Mouse (Mus musculus) embryonic facial prominence, embryonic 12.5 days (tissue): ENCODE data around the gene Mtmr12. TPM values are rescaled to one million over a fixed set of nuclear protein-coding genes. Genes with fewer than 3 reads are reported as not detected.
"Not testable (repeated sequence)": the region's sequence is repeated elsewhere in the genome, so short reads cannot be mapped to it uniquely, and the experiment has no call there.

Source experiments
- ATAC-seq: fragments of 200-750 bp; cut with Nextera tagmentation; 2 replicates; pipeline ENCODE4 v1.8.0; 2017; ENCODE audit not compliant: insufficient number of reproducible peaks, insufficient read depth, low FRiP score, low TSS enrichment
- H3K27ac ChIP-seq: fragments of 300-500 bp; sonication (generic); 2 replicates; pipeline ENCODE4 v1.5.1; 2016; ENCODE audit warnings: mild to moderate bottlenecking
- H3K27me3 ChIP-seq: fragments of 300-500 bp; sonication (generic); 2 replicates; pipeline ENCODE4 v1.6.1; 2016; ENCODE audit warnings: mild to moderate bottlenecking, moderate library complexity
- H3K36me3 ChIP-seq: fragments of 300-500 bp; sonication (generic); 2 replicates; pipeline ENCODE4 v1.6.1; 2016; ENCODE audit warnings: mild to moderate bottlenecking
- H3K4me1 ChIP-seq: fragments of 300-500 bp; sonication (generic); 2 replicates; pipeline ENCODE4 v1.6.1; 2016
- H3K4me2 ChIP-seq: fragments of 300-500 bp; sonication (generic); replicated peaks from 2 replicates; pipeline ENCODE4 v1.6.1; 2016; ENCODE audit warnings: mild to moderate bottlenecking, moderate library complexity
- H3K4me3 ChIP-seq: fragments of 300-500 bp; sonication (generic); 2 replicates; pipeline ENCODE4 v1.5.1; 2016; ENCODE audit warnings: mild to moderate bottlenecking
- H3K9ac ChIP-seq: fragments of 300-500 bp; sonication (generic); 2 replicates; pipeline ENCODE4 v1.6.1; 2016; ENCODE audit warnings: mild to moderate bottlenecking, moderate library complexity
- H3K9me3 ChIP-seq: fragments of 300-500 bp; sonication (generic); 2 replicates; pipeline ENCODE4 v1.6.1; 2016; ENCODE audit warnings: mild to moderate bottlenecking, moderate library complexity
- WGBS: fragments of 180-500 bp; shearing (Covaris S2); methylation state at CpG from one replicate; pipeline ENCODE4 v1.1.7; 2016; 5-methylcytosine and 5-hydroxymethylcytosine counted together
- polyA plus RNA-seq: library from polyadenylated mRNA; unstranded; fragments of >200 nt; fragmentation: Nextera tagmentation; extraction: Ambion mirVana; gene quantifications from 2 replicates; pipeline ENCODE4 v1.2.1, GENCODE M21; 2016

Mtmr12 gene
- polyA plus RNA-seq = 19.4 and 20.1 TPM in 2 replicates

GRCm38 (mm10) chr15:12204319-12205159 lies at the start of gene Mtmr12:
TSS of gene Mtmr12 (plus strand) at chr15:12205028.
- Histone ChIP-seq H3K4me2 (peak within 1 kb of the TSS; percentile 63), H3K27me3 (no peaks in the 10 kb centered on the region), H3K27ac (peak within 1 kb of the TSS; percentile 88), H3K36me3 (no peaks in the 10 kb centered on the region), H3K4me1 (peaks cover 25% of the 10 kb centered on the region), H3K4me3 (peak within 1 kb of the TSS; percentile 82), H3K9me3 (no peaks in the 10 kb centered on the region), H3K9ac (peak within 1 kb of the TSS; percentile 94)
- ATAC-seq = peak; percentile 96
- WGBS = under 1% methylated on average over 55 of the region's 58 CpGs

GRCm38 (mm10) chr15:12178126-12178525 lies 26.7 kb upstream of the Mtmr12 start:
- Histone ChIP-seq H3K9ac (no peak overlapping the region), H3K36me3 (peaks cover 69% of the 10 kb centered on the region), H3K27me3 (no peaks in the 10 kb centered on the region), H3K4me1 (no peaks in the 10 kb centered on the region), H3K4me2 (no peak overlapping the region), H3K27ac (no peak overlapping the region), H3K4me3 (no peak overlapping the region), H3K9me3 (no peaks in the 10 kb centered on the region)
- 73% methylated on average over 5 of the region's 5 CpGs for WGBS
- no peak for ATAC-seq

GRCm38 (mm10) chr15:12181181-12181805 lies 23.5 kb upstream of the Mtmr12 start:
- WGBS = 89% methylated on average over 13 of the region's 13 CpGs
- not testable (repeated sequence) for H3K9ac ChIP-seq, H3K4me1 ChIP-seq, H3K9me3 ChIP-seq, H3K27ac ChIP-seq, H3K4me2 ChIP-seq, H3K4me3 ChIP-seq, H3K27me3 ChIP-seq, ATAC-seq
- H3K36me3 ChIP-seq = peaks cover 51% of the 10 kb centered on the region

GRCm38 (mm10) chr15:12193880-12194816 lies 10.7 kb upstream of the Mtmr12 start:
- 47% methylated on average over 25 of the region's 25 CpGs for WGBS
- peak overlapping the region; percentile 73 for H3K27ac ChIP-seq
- no peak overlapping the region; the same call in 1 of the 2 replicates for H3K4me2 ChIP-seq
- no peaks in the 10 kb centered on the region for H3K27me3 ChIP-seq
- H3K9ac ChIP-seq = 0 out of 2 replicates have a peak overlapping the region, but pooled peaks have one; percentile 15
- H3K4me3 ChIP-seq = no peak overlapping the region
- no peaks in the 10 kb centered on the region for H3K9me3 ChIP-seq
- peaks cover 13% of the 10 kb centered on the region; the same call in 1 of the 2 replicates for H3K4me1 ChIP-seq
- H3K36me3 ChIP-seq = 0 out of 2 replicates have a peak, but pooled peaks cover 12% of the 10 kb centered on the region
- no peak for ATAC-seq

GRCm38 (mm10) chr15:12194817-12195735 lies 9.8 kb upstream of the Mtmr12 start:
- H3K4me1 ChIP-seq = peaks cover 13% of the 10 kb centered on the region; the same call in 1 of the 2 replicates
- H3K9ac ChIP-seq = no peak overlapping the region
- ATAC-seq = no peak
- H3K27me3 ChIP-seq = no peaks in the 10 kb centered on the region
- 72% methylated on average over 20 of the region's 20 CpGs for WGBS
- no peaks in the 10 kb centered on the region for H3K9me3 ChIP-seq
- peak overlapping the region; percentile 65 for H3K27ac ChIP-seq
- 0 out of 2 replicates have a peak, but pooled peaks cover 9% of the 10 kb centered on the region for H3K36me3 ChIP-seq
- H3K4me2 ChIP-seq = no peak overlapping the region; the same call in 1 of the 2 replicates
- no peak overlapping the region for H3K4me3 ChIP-seq

GRCm38 (mm10) chr15:12195966-12196365 lies 8.9 kb upstream of the Mtmr12 start:
- ATAC-seq = no peak; the same call in 1 of the 2 replicates
- Histone ChIP-seq H3K36me3 (no peaks in the 10 kb centered on the region), H3K4me3 (no peak overlapping the region), H3K9ac (no peak overlapping the region), H3K4me2 (no peak overlapping the region), H3K27me3 (no peaks in the 10 kb centered on the region), H3K4me1 (peaks cover 13% of the 10 kb centered on the region; the same call in 1 of the 2 replicates), H3K9me3 (no peaks in the 10 kb centered on the region), H3K27ac (no peak overlapping the region)
- 70% methylated on average over 6 of the region's 6 CpGs for WGBS

- no peak overlapping the region for H3K4me2 ChIP-seq
- H3K36me3 ChIP-seq = no peaks in the 10 kb centered on the region
- WGBS = 39% methylated on average over 22 of the region's 22 CpGs
- H3K4me3 ChIP-seq = no peak overlapping the region
- H3K9me3 ChIP-seq = no peaks in the 10 kb centered on the region
- H3K4me1 ChIP-seq = peaks cover 13% of the 10 kb centered on the region; the same call in 1 of the 2 replicates
- no peak overlapping the region for H3K27ac ChIP-seq
- no peak overlapping the region for H3K9ac ChIP-seq
- no peaks in the 10 kb centered on the region for H3K27me3 ChIP-seq
- ATAC-seq = no peak; the same call in 1 of the 2 replicates
These were observed 8.2 kb upstream of the Mtmr12 start for GRCm38 (mm10) chr15:12196410-12197191.

GRCm38 (mm10) chr15:12197361-12197760 lies 7.5 kb upstream of the Mtmr12 start:
- no peak overlapping the region for H3K27ac ChIP-seq
- H3K27me3 ChIP-seq = no peaks in the 10 kb centered on the region
- H3K4me3 ChIP-seq = no peak overlapping the region
- H3K4me2 ChIP-seq = no peak overlapping the region
- 85% methylated on average over 6 of the region's 6 CpGs for WGBS
- H3K4me1 ChIP-seq = peaks cover 13% of the 10 kb centered on the region; the same call in 1 of the 2 replicates
- no peaks in the 10 kb centered on the region for H3K9me3 ChIP-seq
- H3K9ac ChIP-seq = no peak overlapping the region
- no peak for ATAC-seq
- H3K36me3 ChIP-seq = no peaks in the 10 kb centered on the region

GRCm38 (mm10) chr15:12200021-12200420 lies 4.8 kb upstream of the Mtmr12 start:
- no peak overlapping the region for H3K4me3 ChIP-seq
- no peak for ATAC-seq
- no peak overlapping the region for H3K27ac ChIP-seq
- H3K27me3 ChIP-seq = no peaks in the 10 kb centered on the region
- no peak overlapping the region for H3K9ac ChIP-seq
- no peaks in the 10 kb centered on the region for H3K9me3 ChIP-seq
- WGBS = 91% methylated on average over 7 of the region's 7 CpGs
- peaks cover 10% of the 10 kb centered on the region; the same call in 1 of the 2 replicates for H3K4me1 ChIP-seq
- H3K4me2 ChIP-seq = no peak overlapping the region
- H3K36me3 ChIP-seq = no peaks in the 10 kb centered on the region

- Histone ChIP-seq H3K4me1 (peaks cover 14% of the 10 kb centered on the region), H3K9me3 (no peaks in the 10 kb centered on the region)
These were observed 3.0 kb upstream of the Mtmr12 start for GRCm38 (mm10) chr15:12201856-12202255.

More at GRCm38 (mm10) chr15:12201856-12202255, 3.0 kb upstream of the Mtmr12 start:
- Histone ChIP-seq H3K9ac (no peak overlapping the region), H3K27ac (no peak overlapping the region), H3K4me2 (no peak overlapping the region), H3K4me3 (no peak overlapping the region), H3K27me3 (no peaks in the 10 kb centered on the region), H3K36me3 (no peaks in the 10 kb centered on the region)
- no peak for ATAC-seq
